Mouse (Mus musculus): ENCODE measurements at regions not wholly inside any gene's neighbourhood (a gene's known extent, or its start where the extent isn't known, plus 50 kb on each side); places are given as distances from the start of the nearest gene placed in this dataset.
"Not testable (repeated sequence)": the region's sequence is repeated elsewhere in the genome, so short reads cannot be mapped to it uniquely, and the experiment has no call there.

DNA sequence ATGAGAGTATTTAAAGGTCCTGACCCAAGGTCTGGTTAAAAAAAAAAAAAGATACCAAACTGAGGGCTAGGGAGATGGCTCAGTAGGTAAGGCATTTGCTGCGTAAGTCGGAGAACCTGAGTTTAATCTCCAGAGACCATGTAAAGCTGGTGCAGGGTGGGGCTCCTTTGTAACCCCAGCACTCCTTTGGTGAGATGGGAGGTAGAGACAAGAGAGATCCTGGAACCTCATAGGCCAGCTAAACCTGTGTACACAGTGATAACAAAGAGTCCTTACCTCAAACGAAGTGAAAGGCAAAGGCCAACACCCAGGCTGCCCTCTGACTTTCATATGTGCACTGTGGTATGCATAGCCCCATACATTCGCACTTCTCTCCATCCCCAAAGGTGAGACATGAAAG is 175.0 kb downstream of the Nucb2 start:
- no peak for DNase-seq (ENCODE audit: low spot score in 2 of 2)

DNA sequence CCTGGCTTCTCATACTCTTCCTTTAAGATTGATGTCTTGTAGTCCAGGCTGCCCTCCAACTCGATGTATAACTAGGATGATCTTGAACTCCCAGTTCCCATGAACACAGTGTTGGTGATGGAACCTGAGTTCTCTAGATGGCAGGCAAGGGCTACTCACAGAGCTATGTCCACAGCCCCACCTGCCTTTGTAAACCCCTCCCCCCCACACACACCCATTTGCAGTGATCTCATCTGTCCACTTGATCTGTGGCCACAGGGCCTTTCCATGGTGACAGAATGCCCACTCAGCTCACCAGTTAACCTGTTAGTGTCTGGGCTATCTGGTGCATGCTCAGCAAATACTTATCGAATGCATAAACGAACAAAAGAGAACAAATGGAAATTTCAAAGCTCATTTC is 176.4 kb downstream of the Nucb2 start:
- DNase-seq (ENCODE audit: low spot score in 2 of 2): no peak

DNA sequence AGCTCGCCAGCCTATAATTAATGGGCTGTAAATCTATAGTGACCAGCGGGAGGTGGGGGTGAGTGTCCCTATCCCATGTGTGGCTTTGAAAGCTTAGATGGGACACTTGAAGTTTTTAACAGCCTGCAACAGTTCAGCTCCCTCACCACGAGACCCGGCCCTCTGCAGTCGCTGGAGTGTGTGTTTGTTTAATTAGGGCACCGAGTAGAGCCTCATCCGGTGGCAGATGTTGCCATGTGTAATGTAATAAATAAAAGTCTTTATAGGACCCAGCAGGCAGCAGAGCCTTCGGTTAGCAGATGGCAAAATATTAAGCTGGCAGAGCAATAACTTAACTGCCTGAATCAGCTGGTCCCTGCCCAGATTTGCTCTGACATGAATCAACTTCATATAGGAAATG is 177.1 kb downstream of the Nucb2 start:
- DNase-seq (ENCODE audit: low spot score in 2 of 2): peak in 1 of 2 experiments; percentile 19

DNA sequence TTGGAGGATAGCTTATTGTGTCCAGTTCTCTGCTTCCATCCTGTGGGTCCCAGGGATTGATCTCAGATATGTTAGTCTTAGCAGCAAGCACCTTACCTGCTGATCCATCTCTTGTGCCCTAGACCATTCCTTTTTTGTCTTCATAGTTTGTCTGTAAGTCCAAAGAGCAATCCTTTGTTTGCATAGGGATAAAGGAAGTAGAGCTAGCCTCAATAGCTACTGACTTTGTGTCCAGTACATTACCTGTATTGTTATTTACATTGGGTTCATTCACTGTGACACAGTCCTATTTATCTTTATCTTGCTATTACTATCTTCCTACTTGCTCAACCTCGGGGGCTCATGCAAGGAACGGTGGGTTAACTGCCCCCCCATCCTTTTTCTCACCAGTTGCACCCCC is 196.2 kb downstream of the Nucb2 start:
- no peak for DNase-seq (ENCODE audit: low spot score in 2 of 2)

DNA sequence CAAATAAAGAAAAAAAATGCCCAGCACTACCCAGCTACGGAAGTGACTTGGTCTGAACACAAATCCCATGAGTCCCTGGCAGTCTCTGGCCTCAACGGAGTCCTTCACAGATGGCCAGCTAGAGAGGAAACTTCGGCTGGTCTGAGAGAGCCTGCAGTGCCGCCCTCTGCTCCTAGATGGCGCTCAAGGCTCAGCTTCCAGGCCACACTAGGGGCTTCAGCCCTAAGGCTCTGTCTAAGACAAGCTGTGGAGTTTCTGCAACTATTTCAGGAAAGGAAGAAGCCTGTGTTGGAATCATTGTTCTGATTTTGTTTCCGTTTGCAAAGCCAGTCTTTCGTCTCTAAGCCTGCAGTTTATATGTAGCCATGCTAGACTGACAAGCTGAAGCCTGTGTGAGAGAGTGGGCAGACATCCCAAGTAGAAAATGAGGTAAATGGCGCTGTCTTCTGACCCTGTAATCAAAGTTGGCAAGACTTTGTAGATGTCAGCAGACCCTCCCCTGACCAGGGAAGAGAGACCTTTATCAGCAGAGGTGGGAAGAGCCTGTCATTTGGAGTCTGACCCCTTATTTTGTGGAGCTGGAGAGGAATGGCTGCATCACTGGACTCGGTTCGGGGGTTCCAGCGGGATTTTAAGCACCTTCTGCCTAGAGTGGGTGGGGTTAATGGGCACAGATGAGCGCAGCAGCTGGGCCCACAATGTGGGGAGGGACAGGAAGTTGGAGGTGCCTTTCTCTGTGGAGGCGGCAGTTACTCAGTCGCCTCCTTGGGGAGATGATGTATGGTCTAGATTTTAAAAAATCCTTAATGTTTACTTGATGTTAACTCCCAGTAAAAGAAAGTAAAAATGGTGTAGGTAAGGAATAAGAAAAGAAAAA is 197.5 kb downstream of the Nucb2 start:
- DNase-seq (ENCODE audit: low spot score in 2 of 2): peak; percentile 68 to 89

DNA sequence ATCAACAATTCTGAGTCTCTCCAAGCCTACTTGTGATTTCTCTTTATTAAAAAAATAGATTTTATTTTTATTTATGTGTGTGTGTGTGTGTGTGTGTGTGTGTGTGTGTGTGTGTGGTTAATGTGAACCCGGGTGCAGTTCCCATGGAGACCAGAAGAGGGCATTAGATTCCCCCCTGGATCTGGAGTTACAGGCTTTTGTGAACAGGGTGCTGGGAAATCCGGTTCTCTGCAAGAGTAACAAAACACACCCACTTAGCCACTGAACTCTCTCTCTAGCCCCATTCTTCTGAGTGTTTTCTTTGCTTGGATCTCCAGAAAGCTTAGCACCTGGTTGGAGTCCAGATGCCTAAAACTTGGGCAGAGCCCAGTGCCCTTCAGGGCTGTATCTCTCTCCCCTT is 198.4 kb downstream of the Nucb2 start:
- DNase-seq (ENCODE audit: low spot score in 2 of 2): no peak

DNA sequence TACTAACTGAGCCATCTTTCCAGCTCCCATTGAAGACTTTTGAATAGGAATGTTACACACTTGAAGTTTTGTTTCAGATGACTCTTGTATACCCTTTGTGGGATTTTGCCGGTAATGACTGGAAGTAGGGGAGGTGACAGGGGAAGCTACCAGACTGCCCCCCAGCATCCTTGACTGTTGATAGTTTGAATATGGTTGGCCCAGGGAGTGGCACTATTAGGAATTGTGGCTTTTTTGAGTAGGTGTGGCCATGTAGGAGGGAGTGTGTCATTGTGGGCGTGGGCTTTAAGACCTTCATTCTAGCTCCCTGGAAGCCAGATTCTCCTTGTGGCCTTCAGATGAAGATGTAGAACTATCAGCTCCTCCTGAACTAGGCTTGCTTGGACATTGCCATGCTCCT is 207.4 kb downstream of the Nucb2 start:
- DNase-seq (ENCODE audit: low spot score in 2 of 2): no peak

DNA sequence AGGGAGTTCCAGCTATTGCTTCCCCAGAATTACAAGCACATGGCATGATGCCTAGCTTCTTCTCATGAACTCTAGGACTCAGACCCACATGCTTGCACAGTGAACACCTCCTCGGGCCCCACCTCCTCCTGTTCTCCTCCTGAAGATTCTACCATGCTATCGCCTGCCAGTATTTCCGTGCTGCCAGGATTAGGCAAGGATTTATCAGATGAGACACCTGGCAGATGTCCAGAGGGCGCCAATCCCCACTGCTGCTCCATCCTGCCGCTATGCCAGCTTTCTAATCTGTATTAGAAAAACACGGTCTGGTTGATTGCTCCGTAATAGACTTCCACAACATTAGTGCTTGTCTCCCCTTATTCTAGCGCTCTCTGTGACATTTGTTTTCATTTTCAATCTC is 209.0 kb downstream of the Nucb2 start:
- peak; percentile 7 to 39 for DNase-seq (ENCODE audit: low spot score in 2 of 2)

DNA sequence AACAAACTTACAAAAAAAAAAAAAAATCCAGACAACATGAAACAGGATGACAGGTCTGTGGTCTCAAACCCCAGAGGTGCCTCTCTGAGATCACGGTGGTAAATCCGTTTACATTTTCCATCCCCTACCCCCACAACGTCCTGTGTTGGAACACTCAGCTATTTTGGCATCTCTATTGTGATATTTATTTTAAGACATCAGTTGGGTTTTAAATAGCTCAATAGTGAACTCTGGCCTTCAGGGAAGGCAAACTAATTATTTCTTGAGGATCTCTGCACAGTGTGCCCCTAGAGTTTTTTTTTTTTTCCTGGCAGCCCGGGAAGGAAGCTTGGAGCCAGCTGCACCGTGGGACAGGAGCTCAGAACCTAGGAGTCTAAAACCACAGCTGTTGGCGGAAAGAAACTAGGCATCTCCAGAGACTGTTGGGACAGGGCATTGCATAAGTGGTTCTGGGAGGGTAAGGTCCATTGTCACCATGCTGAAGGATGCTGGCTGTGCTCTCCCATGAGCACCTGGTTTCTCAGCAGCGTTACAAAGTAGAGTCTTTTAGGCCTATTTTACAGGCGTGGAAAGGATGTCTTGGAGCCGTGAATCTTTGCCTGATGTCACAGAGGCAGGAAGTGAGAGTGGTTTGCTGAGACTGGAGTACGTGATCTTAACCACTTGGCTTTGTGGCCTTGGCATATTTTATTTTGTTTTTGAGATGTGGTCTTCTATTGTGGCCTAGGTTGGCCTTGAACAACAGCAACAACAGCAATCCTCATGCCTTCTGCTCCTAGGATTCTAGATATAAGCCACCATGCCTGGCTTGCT is 211.3 kb downstream of the Nucb2 start:
- DNase-seq (ENCODE audit: low spot score in 2 of 2): no peak

DNA sequence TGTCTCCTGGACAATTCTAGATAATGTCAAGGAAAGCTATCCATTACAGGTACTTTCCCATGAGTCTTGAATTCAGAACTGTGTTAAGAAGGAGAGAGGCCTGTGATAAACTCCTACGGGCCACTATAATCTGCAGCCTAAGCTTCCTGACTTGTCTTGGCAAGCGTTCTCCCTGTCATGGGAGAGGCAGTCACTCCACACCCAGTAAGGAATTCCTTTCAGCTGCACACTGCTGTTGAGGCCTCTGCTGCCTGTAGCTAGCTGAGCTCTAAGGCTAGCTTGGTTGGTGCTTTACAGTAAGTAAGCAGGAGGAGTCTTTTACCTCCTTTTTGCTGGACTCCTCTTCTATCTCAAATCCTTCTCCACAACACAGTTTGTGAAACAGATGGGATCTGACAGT is 224.2 kb downstream of the Nucb2 start:
- no peak for DNase-seq (ENCODE audit: low spot score in 2 of 2)

DNA sequence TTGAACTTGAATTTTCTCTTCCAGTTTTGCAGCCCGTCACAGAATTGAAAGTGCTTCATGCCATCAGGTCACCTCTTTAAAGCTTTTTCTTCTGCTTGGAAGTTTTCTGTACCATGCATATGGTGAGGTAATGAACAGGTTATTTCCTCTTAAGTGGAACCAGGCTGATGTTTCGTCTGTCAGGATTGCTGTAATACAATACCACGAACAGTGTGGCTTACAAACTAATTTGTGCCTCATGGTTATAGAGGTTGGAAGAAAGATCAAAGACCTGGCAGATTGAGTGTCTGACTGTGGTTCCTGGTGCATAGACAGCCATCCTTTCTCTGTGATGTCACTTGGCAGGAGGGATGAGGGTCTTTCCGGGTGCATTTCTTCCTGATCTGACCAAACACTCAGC is 225.6 kb downstream of the Nucb2 start:
- DNase-seq (ENCODE audit: low spot score in 2 of 2): no peak

DNA sequence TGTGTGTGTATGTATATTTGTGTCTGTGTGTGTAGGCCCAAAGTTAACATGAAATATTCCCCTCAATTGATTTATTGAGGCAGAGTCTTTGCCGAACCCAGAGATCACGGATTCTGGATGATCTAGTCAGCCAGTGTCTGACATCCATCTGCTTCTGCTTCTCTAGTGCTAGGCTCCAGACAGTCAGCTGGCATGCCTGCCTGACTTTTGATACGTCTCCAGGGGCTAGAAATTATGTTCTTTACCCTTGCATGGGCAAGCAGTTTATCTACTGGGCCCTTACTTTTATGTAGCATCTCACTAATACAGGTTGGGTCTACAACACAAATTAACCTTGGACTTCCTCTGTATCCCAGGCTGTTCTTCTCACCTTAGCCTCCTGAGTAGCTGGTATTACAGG is 231.5 kb downstream of the Nucb2 start:
- no peak for DNase-seq (ENCODE audit: low spot score in 2 of 2)

DNA sequence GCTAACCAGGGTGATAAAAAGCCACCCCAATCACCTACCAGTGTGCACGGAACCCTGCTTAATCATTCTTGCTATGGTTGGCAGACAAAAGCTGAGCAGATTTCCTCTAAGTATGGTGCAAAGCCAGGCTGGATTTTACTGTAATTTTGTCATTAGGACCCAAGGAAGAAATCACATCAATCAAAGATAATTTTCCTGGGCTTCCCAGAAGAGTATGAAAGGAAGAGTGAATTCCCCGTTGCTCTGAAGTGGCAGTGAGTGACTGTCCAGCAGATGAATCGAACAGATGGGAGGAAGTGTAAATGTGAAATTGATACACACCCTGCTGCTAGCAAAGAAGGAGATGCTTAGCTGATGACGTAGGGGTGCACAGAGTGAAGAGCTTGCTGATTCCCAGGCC is 232.2 kb downstream of the Nucb2 start:
- peak in 1 of 2 experiments; percentile 39 for DNase-seq (ENCODE audit: low spot score in 2 of 2)

DNA sequence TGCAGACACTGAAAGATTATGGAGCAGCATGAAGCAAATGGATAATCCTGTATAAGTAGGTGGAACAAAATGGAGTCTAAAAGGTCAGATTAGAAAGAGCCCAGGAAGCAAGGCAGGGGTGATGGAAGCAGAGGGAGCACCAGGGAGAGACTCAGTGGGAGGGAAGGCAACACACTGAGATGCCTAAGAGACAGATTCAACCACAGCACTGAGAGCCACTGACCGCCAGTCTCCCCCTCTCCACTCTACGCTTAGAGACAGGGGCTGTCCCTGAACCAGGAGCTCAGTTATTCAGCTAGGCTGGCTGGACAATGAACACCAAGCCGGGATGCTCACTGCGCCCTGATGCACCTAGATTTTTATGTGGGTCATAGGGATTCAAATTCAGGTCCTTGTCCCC is 233.8 kb downstream of the Nucb2 start:
- no peak for DNase-seq (ENCODE audit: low spot score in 2 of 2)

DNA sequence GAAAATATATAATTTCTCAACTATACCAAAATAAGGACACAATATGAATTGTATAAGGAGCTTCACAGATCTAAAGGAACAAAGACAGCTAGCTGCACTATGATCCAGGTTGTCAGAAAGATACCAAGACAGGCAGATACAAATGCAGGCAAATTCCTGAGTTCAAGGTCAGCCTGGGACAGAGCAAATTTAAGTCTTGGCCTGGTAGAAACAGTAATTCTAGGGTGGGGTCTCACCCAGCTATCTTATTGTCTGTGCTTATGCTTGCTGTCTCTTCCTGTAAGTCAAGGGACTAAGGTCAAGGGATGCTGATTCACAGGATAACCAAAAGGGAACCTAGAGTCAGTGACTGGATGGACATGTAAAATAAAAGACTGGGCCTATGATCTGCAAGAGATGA is 250.4 kb downstream of the Nucb2 start:
- DNase-seq (ENCODE audit: low spot score in 2 of 2): no peak

DNA sequence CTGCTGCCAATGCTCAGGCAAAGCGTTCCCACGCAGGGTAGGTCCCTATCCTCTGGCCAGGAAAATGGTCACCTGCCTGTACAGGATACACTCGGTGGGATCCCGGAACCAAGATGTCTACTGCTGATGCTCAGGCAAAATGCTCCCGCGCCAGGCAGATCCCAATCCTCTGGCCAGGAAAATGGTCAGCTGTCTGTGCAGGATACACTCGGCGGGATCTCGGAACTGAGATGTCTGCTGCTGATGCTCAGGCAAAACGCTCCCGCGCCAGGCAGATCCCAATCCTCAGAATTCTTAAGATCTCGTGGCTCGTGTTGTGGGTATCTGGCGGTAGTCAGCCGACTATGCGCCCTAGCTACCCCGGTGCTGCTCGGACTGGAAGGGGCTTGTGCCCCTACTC is 288.0 kb downstream of the Nucb2 start:
- DNase-seq (ENCODE audit: low spot score in 2 of 2): not testable (repeated sequence)

DNA sequence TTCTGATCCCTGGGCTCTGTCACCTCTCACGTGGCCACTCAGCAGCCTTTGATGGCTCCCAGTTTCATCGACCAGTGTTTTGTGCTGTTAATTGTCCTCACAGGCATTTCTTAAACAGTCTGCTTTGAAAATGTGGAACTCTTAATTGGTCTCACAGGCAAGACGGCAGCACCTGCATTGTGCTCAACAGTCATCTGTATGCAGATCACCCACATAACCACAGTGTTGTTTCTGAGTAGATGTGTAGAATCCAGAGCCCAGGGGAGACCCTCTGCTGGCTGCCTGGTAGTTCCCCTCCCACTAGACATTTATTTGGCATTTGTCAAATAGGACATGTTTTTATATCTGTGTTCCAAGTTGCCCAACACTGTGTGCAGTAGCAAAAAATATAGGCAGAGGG is 304.3 kb downstream of the Nucb2 start:
- no peak for DNase-seq (ENCODE audit: low spot score in 2 of 2)

DNA sequence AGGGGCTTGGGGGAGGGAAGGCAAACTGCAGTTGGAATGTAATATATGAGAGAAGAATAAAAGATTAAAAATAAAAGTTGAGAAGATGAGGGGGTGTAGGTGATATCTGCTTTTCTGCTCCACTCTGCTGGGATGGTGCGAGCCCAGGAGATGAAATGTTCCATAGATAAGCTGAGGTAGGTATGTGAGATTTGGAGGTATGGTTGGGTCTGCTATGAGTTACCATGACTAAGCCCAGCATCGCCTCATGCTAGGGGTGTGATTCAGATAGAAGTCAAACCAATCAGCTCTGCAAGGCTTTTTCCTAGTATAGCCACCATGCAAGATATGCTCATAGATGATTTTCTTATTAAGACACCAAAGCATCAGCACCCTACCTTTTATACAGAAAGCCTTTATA is 312.3 kb downstream of the Nucb2 start:
- no peak for DNase-seq (ENCODE audit: low spot score in 2 of 2)

DNA sequence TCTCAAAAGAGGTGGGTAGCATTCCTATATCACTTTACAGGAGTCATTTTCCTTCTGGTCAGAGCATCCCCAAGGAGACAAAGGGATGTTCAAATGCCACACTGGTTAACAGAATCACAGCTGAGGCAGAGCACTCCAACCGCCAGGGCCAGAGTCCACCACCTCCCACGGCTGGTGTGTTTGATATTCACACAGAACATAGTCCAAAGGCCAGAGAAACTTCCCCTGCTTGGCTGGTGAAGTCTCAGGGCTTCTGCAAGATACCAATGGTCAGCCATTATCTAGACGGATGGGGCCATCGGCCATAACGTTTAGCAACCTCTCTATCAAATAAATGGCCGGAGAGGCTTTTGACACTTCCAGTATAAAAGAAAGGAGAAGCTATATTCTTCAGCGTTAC is 313.8 kb downstream of the Nucb2 start:
- DNase-seq (ENCODE audit: low spot score in 2 of 2): no peak

DNA sequence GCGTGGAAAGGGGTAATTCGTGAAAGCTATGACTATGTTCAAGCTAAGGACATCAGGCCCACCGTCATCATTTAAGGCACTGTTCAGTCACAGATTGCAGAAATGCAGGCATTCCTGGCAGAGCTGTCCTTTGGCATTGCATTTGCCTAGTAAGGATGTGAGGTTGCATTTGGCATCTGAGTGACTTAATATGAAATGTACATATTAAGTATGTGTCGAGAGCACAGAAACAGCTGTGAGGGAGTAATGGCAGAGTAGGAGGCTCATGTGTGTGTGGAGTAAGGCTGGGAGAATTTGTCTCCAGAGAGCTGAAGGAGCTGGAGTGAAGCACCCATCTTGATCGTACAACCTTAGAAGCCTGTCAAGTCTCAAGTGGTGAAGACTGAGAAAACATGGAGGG is 316.4 kb downstream of the Nucb2 start:
- peak; percentile 1 to 2 for DNase-seq (ENCODE audit: low spot score in 2 of 2)

DNA sequence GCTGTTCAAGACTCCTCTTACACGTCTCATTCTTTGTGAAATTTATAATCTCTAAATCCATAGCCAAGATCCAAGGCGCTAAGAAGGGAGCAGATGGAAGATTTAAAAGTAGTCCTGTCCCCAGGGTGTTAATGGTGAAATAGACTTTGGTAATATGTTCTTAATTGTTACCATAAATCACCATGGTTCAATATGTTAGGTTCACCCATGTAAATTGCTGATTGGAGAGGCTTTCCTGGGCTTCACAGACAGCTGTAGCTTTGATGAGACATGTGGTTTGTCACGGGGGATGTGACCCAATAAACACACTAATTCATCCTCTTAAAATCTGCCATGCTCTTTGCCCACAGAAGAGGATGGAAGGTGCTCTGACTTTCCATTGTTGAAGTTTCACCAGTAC is 338.7 kb downstream of the Nucb2 start:
- no peak for DNase-seq (ENCODE audit: low spot score in 2 of 2)

DNA sequence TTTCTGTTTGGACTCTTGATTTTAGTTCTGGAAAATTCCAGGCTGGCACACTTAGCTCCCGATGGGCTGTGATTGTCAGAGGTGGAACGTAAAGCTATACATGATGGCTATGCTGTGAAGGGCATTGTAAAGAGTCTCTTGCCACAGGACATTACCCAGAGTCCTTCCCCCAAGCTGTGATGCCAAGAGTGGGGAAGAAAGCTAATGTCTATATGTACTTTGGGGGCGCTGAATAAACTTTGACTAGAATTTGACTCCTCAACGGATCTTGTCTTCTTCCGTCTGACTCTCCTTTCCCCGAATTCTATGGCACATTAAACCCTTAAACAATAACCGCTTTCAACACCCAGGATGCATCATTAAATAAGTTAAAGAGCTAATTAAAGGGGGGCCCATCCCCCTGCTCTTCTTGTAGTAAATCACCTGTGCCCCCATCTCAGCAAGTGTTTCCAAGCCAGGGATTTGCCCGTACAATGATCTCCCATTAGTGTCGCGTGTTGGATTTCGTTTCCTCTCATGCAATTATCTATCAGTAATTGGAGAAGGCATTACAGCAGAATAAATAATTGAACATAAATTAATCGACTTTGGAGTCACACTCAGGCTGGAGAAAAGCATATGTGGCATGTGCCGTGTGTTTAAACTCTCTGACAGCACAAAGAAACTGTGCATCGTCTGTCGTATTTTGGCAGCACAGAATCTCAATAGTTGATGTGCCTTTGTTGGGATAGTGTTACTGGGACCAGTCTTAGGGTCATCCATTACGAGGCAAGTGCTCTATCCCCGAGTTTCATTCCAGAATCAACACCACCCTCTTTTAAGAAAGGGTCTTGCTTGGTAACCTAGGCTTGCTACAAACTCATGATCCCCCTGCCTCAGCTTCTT is 343.9 kb downstream of the Nucb2 start:
- no peak for DNase-seq (ENCODE audit: low spot score in 2 of 2)

All from layer of hippocampus, adult 18-20 months (tissue).